Mouse (Mus musculus) hindbrain, embryonic 11.5 days (tissue): ENCODE measurements around the gene Sf1. TPM values are rescaled to one million over a fixed set of nuclear protein-coding genes. Genes with fewer than 3 reads are reported as not detected.

Experiments
- ATAC-seq: fragments of 200-750 bp; cut with Nextera tagmentation; 2 replicates; pipeline ENCODE4 v1.8.0; 2017; ENCODE audit warnings: mild to moderate bottlenecking, moderate TSS enrichment, moderate library complexity; ENCODE audit not compliant: low FRiP score
- DNase-seq: peaks from one replicate; pipeline ENCODE4 v3.0.0-alpha.2; 2015; ENCODE audit warnings: low spot score
- H3K27ac ChIP-seq: fragments of 300-500 bp; sonication (generic); 2 replicates; pipeline ENCODE4 v1.5.1; 2014; ENCODE audit warnings: mild to moderate bottlenecking, low read depth, low read length
- H3K27me3 ChIP-seq: fragments of 300-500 bp; sonication (generic); 2 replicates; pipeline ENCODE4 v1.6.1; 2014; ENCODE audit warnings: mild to moderate bottlenecking, low read length, moderate library complexity, mixed read lengths; ENCODE audit not compliant: control insufficient read depth, insufficient read depth
- H3K36me3 ChIP-seq: fragments of 300-500 bp; sonication (generic); 2 replicates; pipeline ENCODE4 v1.6.1; 2014; ENCODE audit warnings: mild to moderate bottlenecking, low read length, moderate library complexity, mixed read lengths; ENCODE audit not compliant: control insufficient read depth, insufficient read depth
- H3K4me1 ChIP-seq: fragments of 300-500 bp; sonication (generic); replicated peaks from 2 replicates; pipeline ENCODE4 v1.6.1; 2014; ENCODE audit warnings: low read length, mixed read lengths; ENCODE audit not compliant: control insufficient read depth, insufficient read depth
- H3K4me2 ChIP-seq: fragments of 300-500 bp; sonication (generic); replicated peaks from 2 replicates; pipeline ENCODE4 v1.6.1; 2014; ENCODE audit warnings: mild to moderate bottlenecking, low read depth, low read length
- H3K4me3 ChIP-seq: fragments of 300-500 bp; sonication (generic); 2 replicates; pipeline ENCODE4 v1.5.1; 2014; ENCODE audit warnings: low read depth, low read length
- H3K9ac ChIP-seq: fragments of 300-500 bp; sonication (generic); 2 replicates; pipeline ENCODE4 v1.6.1; 2014; ENCODE audit warnings: low read depth, low read length
- H3K9me3 ChIP-seq: fragments of 300-500 bp; sonication (generic); 2 replicates; pipeline ENCODE4 v1.6.1; 2016; ENCODE audit warnings: low read length; ENCODE audit not compliant: control insufficient read depth
- WGBS: fragments of 180-500 bp; shearing (Covaris S2); extraction: QIAGEN DNeasy Blood & Tissue Kit; methylation state at CpG from one replicate; pipeline ENCODE4 v1.1.7; 2014; 5-methylcytosine and 5-hydroxymethylcytosine counted together
- polyA plus RNA-seq: library from polyadenylated mRNA; unstranded; fragments of >200 nt; fragmentation: Nextera tagmentation; extraction: Ambion mirVana; gene quantifications from 2 replicates; pipeline ENCODE4 v1.2.1, GENCODE M21; 2014

Gene Sf1
- polyA plus RNA-seq, 1 experiment from 2014 or later, result 156 TPM

- Histone ChIP-seq H3K27ac (no peak overlapping the region), H3K36me3 (no peaks in the 10 kb centered on the region), H3K27me3 (peaks cover 43% of the 10 kb centered on the region), H3K9ac (no peak overlapping the region), H3K4me2 (no peak overlapping the region), H3K9me3 (no peaks in the 10 kb centered on the region), H3K4me3 (no peak overlapping the region), H3K4me1 (peaks cover 17% of the 10 kb centered on the region)
- WGBS, result 81% methylated on average over 7 of the region's 7 CpGs
- ATAC-seq, result no peak
- no peak for DNase-seq
Measured at GRCm38 (mm10) chr19:6422014-6422413, 58.5 kb downstream of the Sf1 start.

DNA sequence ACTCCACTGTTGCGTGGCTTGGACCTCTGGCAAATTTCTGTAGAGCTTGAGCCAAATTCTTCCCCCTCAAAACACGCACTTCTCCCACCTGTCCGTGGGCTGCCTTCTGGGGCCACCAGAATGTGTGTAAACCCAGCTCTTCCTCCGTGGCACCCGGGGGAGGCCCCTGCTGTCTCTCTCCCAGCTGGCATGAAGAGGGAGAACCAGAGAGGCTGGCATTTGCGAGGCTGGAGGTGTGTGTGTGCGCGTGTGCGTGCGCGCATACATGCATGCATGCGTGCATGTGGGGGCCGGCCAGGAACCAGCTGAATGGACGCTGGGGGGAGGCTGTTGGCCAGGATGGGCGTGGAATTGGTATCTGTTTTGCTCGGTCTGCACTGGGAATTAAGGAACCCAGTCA lies 59.8 kb downstream of the Sf1 start:
- H3K36me3 ChIP-seq, result no peaks in the 10 kb centered on the region
- no peaks in the 10 kb centered on the region for H3K9me3 ChIP-seq
- H3K4me3 ChIP-seq, result no peak overlapping the region
- H3K27ac ChIP-seq, result no peak overlapping the region
- ATAC-seq (no peak), DNase-seq (no peak)
- H3K4me1 ChIP-seq, result peaks cover 15% of the 10 kb centered on the region
- no peak overlapping the region for H3K4me2 ChIP-seq
- no peak overlapping the region for H3K9ac ChIP-seq
- peaks cover 56% of the 10 kb centered on the region for H3K27me3 ChIP-seq
- 86% methylated on average over 16 of the region's 16 CpGs for WGBS

DNA sequence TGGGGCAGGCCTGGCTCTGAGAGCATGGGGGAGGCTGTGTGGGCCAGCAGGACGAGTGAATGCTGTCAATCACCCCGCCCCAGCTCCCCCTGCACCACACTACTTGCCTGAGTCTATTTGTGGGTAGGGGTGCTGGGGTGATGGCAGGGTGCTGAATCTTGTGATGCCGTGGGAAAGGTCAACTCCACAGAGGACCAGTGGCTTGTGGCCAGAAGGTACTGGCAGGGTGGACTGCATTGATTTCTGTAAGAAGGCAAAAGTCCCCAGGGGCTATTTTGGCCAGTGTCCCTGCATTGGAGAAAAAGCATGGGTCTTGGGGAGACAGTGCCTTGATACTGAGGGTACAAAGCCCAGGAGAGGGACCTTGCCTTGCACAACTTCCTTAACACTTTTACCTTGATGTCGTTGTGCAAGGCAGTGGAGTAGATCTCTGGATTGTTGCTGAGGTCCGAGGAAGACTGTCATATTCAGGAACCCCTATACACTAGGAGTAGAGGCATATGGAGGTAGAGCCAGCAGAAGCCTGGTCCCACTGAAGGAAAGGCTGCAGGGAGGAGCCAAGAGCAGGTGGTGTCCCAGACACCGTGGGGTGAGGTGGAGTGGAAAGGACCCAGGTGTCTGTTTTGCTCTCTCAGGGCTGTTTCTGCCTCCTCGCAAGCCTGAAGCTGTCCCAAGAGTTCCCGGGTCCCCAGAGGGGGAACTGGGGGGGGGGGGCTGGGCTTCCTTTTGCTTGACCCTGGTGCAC lies 60.8 kb downstream of the Sf1 start:
- H3K27me3 ChIP-seq, result peaks cover 60% of the 10 kb centered on the region
- no peaks in the 10 kb centered on the region for H3K36me3 ChIP-seq
- peaks cover 22% of the 10 kb centered on the region for H3K4me1 ChIP-seq
- DNase-seq (no peak), ATAC-seq (no peak)
- H3K27ac ChIP-seq, result no peak overlapping the region
- no peak overlapping the region for H3K9ac ChIP-seq
- WGBS, result 64% methylated on average over 8 of the region's 8 CpGs
- H3K4me3 ChIP-seq, result no peak overlapping the region
- no peak overlapping the region for H3K4me2 ChIP-seq
- H3K9me3 ChIP-seq, result no peaks in the 10 kb centered on the region

GRCm38 (mm10) chr19:6425595-6425994 lies 62.1 kb downstream of the Sf1 start:
- ATAC-seq (no peak; the same call in 1 of the 2 replicates), DNase-seq (no peak)
- Histone ChIP-seq H3K9me3 (no peaks in the 10 kb centered on the region), H3K9ac (no peak overlapping the region), H3K27ac (peak overlapping the region; percentile 42; the same call in 1 of the 2 replicates), H3K4me2 (no peak overlapping the region), H3K36me3 (no peaks in the 10 kb centered on the region), H3K4me3 (no peak overlapping the region), H3K27me3 (peaks cover 58% of the 10 kb centered on the region), H3K4me1 (peaks cover 22% of the 10 kb centered on the region)
- 43% methylated on average over 5 of the region's 5 CpGs for WGBS

GRCm38 (mm10) chr19:6426703-6427500 lies 63.4 kb downstream of the Sf1 start:
- WGBS, result 21% methylated on average over 13 of the region's 13 CpGs
- peaks cover 53% of the 10 kb centered on the region for H3K27me3 ChIP-seq
- H3K36me3 ChIP-seq, result no peaks in the 10 kb centered on the region
- H3K9ac ChIP-seq, result no peak overlapping the region
- no peak overlapping the region for H3K27ac ChIP-seq
- H3K4me1 ChIP-seq, result peaks cover 22% of the 10 kb centered on the region
- no peak overlapping the region for H3K4me2 ChIP-seq
- no peak for ATAC-seq
- peak; percentile 70 for DNase-seq
- no peak overlapping the region for H3K4me3 ChIP-seq
- H3K9me3 ChIP-seq, result no peaks in the 10 kb centered on the region

Other genes with a start within 250 kb of the Sf1 start
- 62.6 and 62.9 TPM in 2 replicates for gene Sac3d1, start 245.0 kb upstream of the Sf1 start, polyA plus RNA-seq
- gene Snx15, start 235.4 kb upstream of the Sf1 start, polyA plus RNA-seq, result 26.9 and 32.4 TPM in 2 replicates
- gene Batf2, start 222.7 kb upstream of the Sf1 start, polyA plus RNA-seq, result 0.32 TPM in 1 of 2 replicates, not detected in the other
- gene Arl2, start 222.1 kb upstream of the Sf1 start, polyA plus RNA-seq, result 80.0 and 82.4 TPM in 2 replicates
- gene Majin, start 179.3 kb upstream of the Sf1 start, polyA plus RNA-seq, result not detected in 2 replicates
- gene Gpha2, start 137.3 kb upstream of the Sf1 start, polyA plus RNA-seq, result 0.71 and 0.98 TPM in 2 replicates
- gene Ppp2r5b, start 127.8 kb upstream of the Sf1 start, polyA plus RNA-seq, result 42.1 and 46.8 TPM in 2 replicates
- gene Atg2a, start 122.0 kb upstream of the Sf1 start, polyA plus RNA-seq, result 7.0 and 8.1 TPM in 2 replicates
- gene Ehd1, start 87.0 kb upstream of the Sf1 start, polyA plus RNA-seq, result 62.6 and 67.4 TPM in 2 replicates
- 0.50 and 0.82 TPM in 2 replicates for gene Cdc42bpg, start 57.2 kb upstream of the Sf1 start, polyA plus RNA-seq
- gene Men1, start 28.7 kb upstream of the Sf1 start, polyA plus RNA-seq, result 43.0 and 51.3 TPM in 2 replicates
- 6.7 and 8.5 TPM in 2 replicates for gene Map4k2, start 22.6 kb upstream of the Sf1 start, polyA plus RNA-seq
- 1.6 and 2.1 TPM in 2 replicates for gene Pygm, start 20.7 kb downstream of the Sf1 start, polyA plus RNA-seq
- 16.0 and 18.0 TPM in 2 replicates for gene Rasgrp2, start 35.6 kb downstream of the Sf1 start, polyA plus RNA-seq
- 13.6 and 14.3 TPM in 2 replicates for gene Nrxn2, start 55.0 kb downstream of the Sf1 start, polyA plus RNA-seq
- gene Slc22a12, start 179.3 kb downstream of the Sf1 start, polyA plus RNA-seq, result not detected in 2 replicates